Mouse (Mus musculus): ENCODE measurements around the gene Sco1. TPM values are rescaled to one million over a fixed set of nuclear protein-coding genes. Genes with fewer than 3 reads are reported as not detected.

Sco1 gene
- total RNA-seq, 2 experiments from 2014 or later: 2.7 to 4.0 TPM

DNA sequence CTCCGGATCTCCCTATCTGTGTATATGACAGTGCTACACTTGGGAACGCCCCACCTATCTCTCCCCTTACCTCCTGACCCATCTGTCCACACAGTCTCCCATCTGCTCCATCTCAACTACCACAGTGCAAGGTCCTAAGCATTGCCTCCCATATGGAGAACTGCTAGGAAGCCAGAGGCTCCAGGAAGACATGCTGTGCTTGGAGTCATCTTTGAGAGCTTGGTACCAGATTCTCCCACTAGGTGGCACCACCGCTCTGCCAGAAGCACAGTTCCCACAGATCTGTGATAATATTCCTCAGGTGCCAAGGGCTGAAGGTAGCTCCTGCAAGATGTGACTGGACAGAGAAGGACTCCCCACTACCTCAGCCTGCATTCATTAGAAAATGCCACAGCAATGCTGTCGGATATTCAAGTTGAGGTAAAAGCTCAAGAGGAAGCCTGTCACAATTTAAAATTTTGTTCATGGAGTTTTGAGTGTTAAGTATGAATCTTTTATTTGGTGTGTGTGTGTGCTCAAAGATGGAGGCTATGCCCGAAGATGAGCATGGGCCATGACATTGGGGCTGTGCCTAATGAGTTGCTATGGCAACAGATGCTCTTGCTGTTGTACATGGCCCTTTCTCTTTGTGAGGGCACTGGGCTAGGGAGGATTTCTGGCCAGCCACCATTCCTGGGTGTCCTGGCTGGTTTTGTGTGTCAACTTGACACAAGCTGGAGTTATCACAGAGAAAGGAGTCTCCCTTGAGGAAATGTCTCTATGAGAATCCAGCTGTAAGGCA is 57.9 kb downstream of the Sco1 start:
- ATAC-seq (replicated peaks; ENCODE audit: low FRiP score, poor library complexity, severe bottlenecking): 0 out of 2 replicates have a peak, but pooled peaks have one; percentile 50

DNA sequence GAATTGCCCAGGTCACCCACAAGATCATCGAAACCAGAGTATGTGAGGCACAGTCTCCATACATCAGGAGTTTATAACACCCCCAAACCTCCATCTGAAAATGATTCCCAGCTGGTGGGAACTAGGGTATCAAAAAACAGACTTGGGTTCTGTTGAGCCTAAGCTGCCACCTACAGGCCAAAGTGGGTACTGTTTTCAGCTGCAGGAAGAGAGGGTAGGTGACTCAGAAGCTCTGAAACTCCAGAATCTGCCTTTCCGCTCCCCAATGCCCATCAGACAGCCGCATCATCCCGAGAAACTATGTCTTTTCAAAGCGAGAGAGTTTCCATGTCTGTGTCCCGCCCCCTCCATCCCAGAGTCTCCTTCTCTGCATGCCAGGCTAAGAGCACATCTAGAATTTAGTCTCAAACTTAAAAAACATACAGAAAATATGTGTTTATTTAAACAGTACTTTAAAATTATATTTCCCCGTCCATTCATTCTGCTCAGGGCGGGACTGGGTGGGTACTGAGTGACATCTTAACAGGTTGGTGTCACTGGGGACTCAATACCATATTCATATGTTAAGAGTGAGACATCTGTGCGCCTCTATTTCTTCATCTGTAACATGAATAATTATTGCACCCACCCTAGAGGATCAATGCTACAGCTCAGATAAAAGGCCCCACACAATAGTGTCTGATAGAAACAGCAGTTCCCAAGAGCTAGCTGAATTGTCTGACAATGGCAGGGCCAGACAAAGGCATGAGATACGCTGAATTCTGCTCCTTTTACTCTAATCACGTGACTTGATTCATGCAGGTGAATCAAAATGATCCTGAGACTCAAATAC is 59.8 kb downstream of the Sco1 start:
- ATAC-seq (replicated peaks; ENCODE audit: low FRiP score, poor library complexity, severe bottlenecking): 0 out of 2 replicates have a peak, but pooled peaks have one; percentile 54

DNA sequence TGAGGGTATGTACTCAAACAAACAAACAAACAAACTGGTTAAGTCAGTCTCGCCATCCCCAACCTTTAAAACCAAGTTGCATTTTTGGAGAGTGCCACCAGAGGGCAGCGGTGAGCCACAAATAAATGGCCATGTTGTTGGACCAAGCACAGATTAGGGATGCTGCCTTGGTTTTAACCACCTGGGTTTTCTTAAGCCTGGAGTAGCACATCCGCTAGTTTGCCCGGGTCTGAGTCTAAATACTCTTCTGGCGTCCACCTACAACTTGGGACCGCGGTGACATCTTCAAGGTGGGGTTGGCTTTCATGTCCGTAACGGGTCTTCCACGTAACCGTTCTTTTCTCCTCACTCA is 60.4 kb downstream of the Sco1 start:
- ATAC-seq (replicated peaks; ENCODE audit: low FRiP score, poor library complexity, severe bottlenecking): 0 out of 2 replicates have a peak, but pooled peaks have one; percentile 66

DNA sequence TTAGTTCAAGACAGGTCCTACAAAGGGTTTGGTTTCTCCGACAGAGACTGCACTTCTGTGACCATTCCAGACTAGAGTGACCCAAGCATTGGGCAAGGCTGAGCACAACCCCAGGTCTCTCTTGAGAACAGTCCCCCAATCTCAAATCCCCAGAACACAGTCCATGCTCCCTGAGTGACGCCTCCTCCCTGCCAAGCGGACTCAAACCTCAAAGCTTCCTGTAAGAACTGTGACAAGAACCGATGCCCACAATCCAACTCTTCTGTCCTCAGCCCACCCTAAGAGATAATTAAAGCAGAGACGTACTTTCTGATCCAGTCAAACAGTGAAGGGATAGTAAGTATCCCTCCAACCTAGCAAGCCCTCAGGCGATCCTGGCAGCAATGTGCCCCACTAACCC is 60.9 kb downstream of the Sco1 start:
- no peak for ATAC-seq (replicated peaks; ENCODE audit: low FRiP score, poor library complexity, severe bottlenecking)

DNA sequence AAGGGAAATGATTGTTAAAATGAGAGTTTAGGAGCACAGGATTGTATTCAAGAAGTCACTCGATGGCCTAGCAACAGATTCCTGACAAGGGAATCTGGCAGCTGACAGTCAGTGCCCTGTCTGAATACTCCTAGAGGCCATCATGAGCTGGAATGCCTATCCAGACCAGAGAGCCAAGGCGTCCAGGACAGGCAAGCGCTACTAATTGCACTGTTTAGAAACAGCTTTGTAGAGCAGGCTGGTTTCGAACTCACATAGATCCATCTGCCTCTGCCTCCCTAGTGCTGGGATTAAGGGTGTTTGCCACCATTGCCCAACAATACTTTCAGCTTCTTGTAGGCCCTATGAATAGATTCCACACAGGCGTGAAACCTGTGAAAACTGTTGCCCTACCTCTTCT is 61.8 kb downstream of the Sco1 start:
- ATAC-seq (replicated peaks; ENCODE audit: low FRiP score, poor library complexity, severe bottlenecking): no peak

DNA sequence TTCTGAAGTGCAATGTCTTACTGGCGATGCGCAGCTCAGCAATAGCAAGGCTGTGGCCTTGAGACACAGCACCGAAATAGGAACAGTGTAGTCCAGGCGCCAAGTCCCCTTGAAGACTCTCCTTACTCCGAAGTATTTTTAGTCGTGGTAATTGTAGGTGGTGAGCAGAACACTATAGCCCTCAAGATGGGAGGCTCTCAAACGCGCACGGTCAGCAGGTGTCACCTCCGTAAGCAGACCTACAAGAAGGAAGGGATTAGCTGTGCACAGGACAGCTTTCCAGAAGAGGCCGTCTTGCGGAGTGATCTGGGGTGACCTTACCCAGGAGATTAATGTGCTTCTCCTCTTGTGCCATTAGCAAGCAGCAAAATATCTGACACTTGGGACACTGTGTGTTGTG is 62.4 kb downstream of the Sco1 start:
- no peak for ATAC-seq (replicated peaks; ENCODE audit: low FRiP score, poor library complexity, severe bottlenecking)

Other genes with a start within 250 kb of the Sco1 start
- gene Pirt, start 140.7 kb upstream of the Sco1 start, total RNA-seq (2015; ENCODE audit: low replicate concordance): not detected in 2 replicates
- not detected in 2 replicates for gene Pirt, start 140.7 kb upstream of the Sco1 start, total RNA-seq (2017; ENCODE audit: low replicate concordance)
- not detected in 2 replicates for gene Tmem238l, start 96.0 kb upstream of the Sco1 start, total RNA-seq (2015; ENCODE audit: low replicate concordance)
- gene Tmem238l, start 96.0 kb upstream of the Sco1 start, total RNA-seq (2017; ENCODE audit: low replicate concordance): not detected in 2 replicates
- gene Tmem220, start 27.5 kb upstream of the Sco1 start, total RNA-seq (2015; ENCODE audit: low replicate concordance): not detected in 2 replicates
- not detected in 2 replicates for gene Tmem220, start 27.5 kb upstream of the Sco1 start, total RNA-seq (2017; ENCODE audit: low replicate concordance)
- gene Adprm, start 76 bp upstream of the Sco1 start, total RNA-seq (2015; ENCODE audit: low replicate concordance): 9.6 and 13.2 TPM in 2 replicates
- 8.3 and 8.5 TPM in 2 replicates for gene Adprm, start 76 bp upstream of the Sco1 start, total RNA-seq (2017; ENCODE audit: low replicate concordance)
- gene Myh3, start 25.6 kb downstream of the Sco1 start, total RNA-seq (2015; ENCODE audit: low replicate concordance): not detected in 2 replicates
- gene Myh3, start 25.6 kb downstream of the Sco1 start, total RNA-seq (2017; ENCODE audit: low replicate concordance): not detected in 2 replicates
- gene Myh2, start 118.4 kb downstream of the Sco1 start, total RNA-seq (2015; ENCODE audit: low replicate concordance): not detected in 2 replicates
- gene Myh2, start 118.4 kb downstream of the Sco1 start, total RNA-seq (2017; ENCODE audit: low replicate concordance): not detected in 2 replicates
- not detected in 2 replicates for gene Myh1, start 147.4 kb downstream of the Sco1 start, total RNA-seq (2015; ENCODE audit: low replicate concordance)
- gene Myh1, start 147.4 kb downstream of the Sco1 start, total RNA-seq (2017; ENCODE audit: low replicate concordance): not detected in 2 replicates
- not detected in 2 replicates for gene Myh4, start 185.4 kb downstream of the Sco1 start, total RNA-seq (2015; ENCODE audit: low replicate concordance)
- gene Myh4, start 185.4 kb downstream of the Sco1 start, total RNA-seq (2017; ENCODE audit: low replicate concordance): not detected in 2 replicates
- not detected in 2 replicates for gene Myh8, start 224.5 kb downstream of the Sco1 start, total RNA-seq (2015; ENCODE audit: low replicate concordance)
- 0.28 TPM in 1 of 2 replicates, not detected in the other for gene Myh8, start 224.5 kb downstream of the Sco1 start, total RNA-seq (2017; ENCODE audit: low replicate concordance)

All from erythroblast, adult 5-6 weeks (primary cell).